Mouse (Mus musculus) spleen, adult 2 months (tissue): ENCODE results near the gene Npas3.

Experiments
- CTCF ChIP-seq: fragments of 200-500 bp; IDR thresholded peaks from 2 replicates; pipeline ENCODE4 v1.5.1; 2011; ENCODE audit warnings: mild to moderate bottlenecking, inconsistent platforms; ENCODE audit not compliant: insufficient read depth, insufficient read length, insufficient replicate concordance; ENCODE audit errors: extremely low read depth
- POLR2A ChIP-seq: fragments of 200-500 bp; IDR thresholded peaks from 2 replicates; pipeline ENCODE4 v1.6.1; 2011; ENCODE audit warnings: low read depth, low read length, inconsistent platforms

DNA sequence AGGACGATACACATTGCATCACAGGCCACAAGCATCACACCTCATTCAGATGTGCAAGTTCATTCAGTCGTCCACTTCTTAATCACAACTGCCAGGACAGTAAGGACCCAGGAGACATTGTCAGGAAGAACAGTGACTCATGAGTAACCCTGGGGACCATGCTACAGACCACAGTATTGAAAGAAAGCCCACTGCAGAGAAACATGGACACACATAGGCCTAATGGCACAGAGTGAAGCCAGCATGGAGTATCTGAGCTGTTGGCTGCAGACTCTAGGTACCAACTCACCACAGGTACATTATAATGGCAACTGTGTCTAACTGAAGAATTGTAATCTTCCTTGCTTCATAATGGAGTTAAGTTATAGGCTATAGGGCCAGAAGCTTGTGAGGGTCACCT, 561.6 kb downstream of the Npas3 start:
- no peak for TF ChIP-seq CTCF
- no peak for TF ChIP-seq POLR2A
